Mouse (Mus musculus) forebrain, embryonic 11.5 days (tissue): ENCODE data around the gene Zbbx. TPM values are rescaled to one million over a fixed set of nuclear protein-coding genes. Genes with fewer than 3 reads are reported as not detected.

ENCODE experiments used
- polyA plus RNA-seq: library from polyadenylated mRNA; unstranded; fragments of >200 nt; fragmentation: Nextera tagmentation; extraction: Ambion mirVana; gene quantifications from 2 replicates; pipeline ENCODE4 v1.2.1, GENCODE M21; 2014

Zbbx gene
- polyA plus RNA-seq, 1 experiment from 2014 or later, result 0.20 TPM

Other genes with a start within 250 kb of the Zbbx start
- gene Serpini2, start 105.0 kb upstream of the Zbbx start, polyA plus RNA-seq, result not detected in 2 replicates